Mouse (Mus musculus): Measurements from ENCODE around the gene Rabgef1. TPM values are rescaled to one million over a fixed set of nuclear protein-coding genes. Genes with fewer than 3 reads are reported as not detected.
"Not testable (repeated sequence)": the region's sequence is repeated elsewhere in the genome, so short reads cannot be mapped to it uniquely, and the experiment has no call there.

Gene Rabgef1
- polyA plus RNA-seq, 1 experiment from 2014 or later: 28.6 TPM

DNA sequence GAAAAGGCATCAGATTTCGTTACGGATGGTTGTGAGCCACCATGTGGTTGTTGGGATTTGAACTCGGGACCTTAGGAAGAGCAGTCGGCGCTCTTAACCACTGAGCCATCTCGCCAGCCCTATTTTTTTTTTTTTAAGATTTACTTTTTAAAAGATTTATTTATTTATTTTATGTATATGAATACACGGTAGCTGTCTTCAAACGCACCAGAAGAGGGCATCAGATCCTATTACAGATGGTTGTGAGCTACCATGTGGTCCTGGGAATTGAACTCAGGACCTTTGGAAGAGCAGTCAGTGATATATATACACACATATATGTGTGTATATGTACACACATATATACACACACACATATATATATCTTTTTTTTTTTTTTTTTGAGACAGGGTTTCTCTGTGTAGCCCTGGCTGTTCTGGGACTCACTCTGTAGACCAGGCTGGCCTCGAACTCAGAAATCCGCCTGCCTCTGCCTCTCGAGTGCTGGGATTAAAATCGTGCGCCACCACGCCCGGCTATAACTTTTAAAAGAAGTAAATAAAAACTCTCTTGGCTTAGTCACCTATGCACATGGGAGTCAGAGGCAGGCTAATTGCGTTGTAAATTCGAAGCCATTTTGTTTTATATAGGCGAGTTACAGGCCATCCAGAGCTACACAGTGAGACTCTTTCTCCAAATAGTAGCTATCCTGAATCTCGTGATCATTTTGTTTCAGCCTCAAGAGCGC is 84.4 kb downstream of the Rabgef1 start:
- not testable (repeated sequence) for H3K4me1 ChIP-seq (replicated peaks; ENCODE audit: control insufficient read depth, insufficient read depth, low read length); DNase-seq (ENCODE audit: low spot score); H3K27ac ChIP-seq (ENCODE audit: low read depth, low read length); H3K9me3 ChIP-seq (ENCODE audit: control insufficient read depth, low read length); H3K36me3 ChIP-seq (ENCODE audit: control insufficient read depth, insufficient read depth, low read length); H3K27me3 ChIP-seq (ENCODE audit: control insufficient read depth, insufficient read depth, low read length)
- ATAC-seq (ENCODE audit: low FRiP score): peak; percentile 16; the same call in 1 of the 2 replicates
- Histone ChIP-seq H3K9ac (ENCODE audit: low read depth, low read length) (peak overlapping the region; percentile 36; the same call in 1 of the 2 replicates), H3K4me2 (replicated peaks; ENCODE audit: low read depth, low read length) (peak overlapping the region; percentile 77), H3K4me3 (ENCODE audit: low read depth, low read length) (peak overlapping the region; percentile 69)
- 31% methylated on average over 20 of the region's 20 CpGs for WGBS

DNA sequence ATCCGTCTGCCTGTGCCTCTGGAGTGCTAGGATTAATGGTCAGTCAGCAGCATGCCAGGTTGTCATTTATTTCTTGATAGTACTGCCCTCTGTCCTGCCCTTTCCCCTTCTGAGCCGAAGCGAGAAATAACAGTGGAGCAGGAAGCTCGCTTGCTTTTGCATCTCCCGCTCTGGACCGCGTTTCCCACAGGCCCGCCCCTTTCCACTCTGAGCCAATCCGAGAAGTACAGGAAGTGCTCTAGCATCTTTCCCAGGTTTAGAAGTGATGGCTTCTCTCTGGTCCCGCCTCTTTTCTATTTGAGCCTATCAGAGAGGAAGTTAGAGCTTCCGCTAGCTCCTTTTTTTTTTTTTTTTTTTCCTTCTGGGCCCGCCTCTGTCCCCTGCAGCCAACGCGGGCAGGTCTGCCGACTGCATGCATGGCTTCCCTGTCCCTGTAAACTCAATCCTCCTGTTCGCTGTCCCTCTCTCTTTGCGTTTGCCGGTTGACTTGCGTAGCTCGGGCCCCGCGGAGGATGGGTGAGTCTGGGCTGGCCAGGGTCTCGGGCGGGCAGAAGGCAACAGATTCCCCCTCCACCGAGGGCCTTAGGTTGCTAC is 85.2 kb downstream of the Rabgef1 start:
- Histone ChIP-seq H3K9ac (ENCODE audit: low read depth, low read length) (peak overlapping the region; percentile 79), H3K4me3 (ENCODE audit: low read depth, low read length) (peak overlapping the region; percentile 69), H3K27me3 (ENCODE audit: control insufficient read depth, insufficient read depth, low read length) (no peaks in the 10 kb centered on the region), H3K9me3 (ENCODE audit: control insufficient read depth, low read length) (no peaks in the 10 kb centered on the region), H3K4me2 (replicated peaks; ENCODE audit: low read depth, low read length) (peak overlapping the region; percentile 77), H3K27ac (ENCODE audit: low read depth, low read length) (0 out of 2 replicates have a peak overlapping the region, but pooled peaks have one; percentile 42), H3K4me1 (replicated peaks; ENCODE audit: control insufficient read depth, insufficient read depth, low read length) (no peaks in the 10 kb centered on the region), H3K36me3 (ENCODE audit: control insufficient read depth, insufficient read depth, low read length) (no peaks in the 10 kb centered on the region)
- ATAC-seq (ENCODE audit: low FRiP score) (peak; percentile 93), DNase-seq (ENCODE audit: low spot score) (peak; percentile 90)
- WGBS: under 1% methylated on average over 25 of the region's 25 CpGs

DNA sequence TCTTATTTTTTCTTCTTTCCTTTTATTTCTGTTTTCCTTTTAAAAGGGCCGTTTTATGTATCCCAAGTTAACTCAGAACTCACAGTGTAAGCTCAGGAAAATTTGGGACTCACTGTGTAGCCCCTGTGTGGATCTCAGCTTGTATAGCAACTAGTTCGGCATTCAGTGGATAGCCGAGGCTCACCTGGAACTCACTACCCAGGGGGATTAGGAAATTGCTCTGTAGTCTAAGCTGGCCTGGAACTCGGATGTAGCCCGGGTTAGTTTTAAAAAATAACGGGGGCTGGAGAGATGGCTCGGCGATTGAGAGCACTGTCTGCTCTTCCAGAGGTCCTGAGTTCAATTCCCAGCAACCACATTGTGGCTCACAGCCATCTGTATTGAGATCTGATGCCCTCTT is 85.7 kb downstream of the Rabgef1 start:
- Histone ChIP-seq H3K27me3 (ENCODE audit: control insufficient read depth, insufficient read depth, low read length) (no peaks in the 10 kb centered on the region), H3K9me3 (ENCODE audit: control insufficient read depth, low read length) (no peaks in the 10 kb centered on the region), H3K4me3 (ENCODE audit: low read depth, low read length) (peak overlapping the region; percentile 69), H3K36me3 (ENCODE audit: control insufficient read depth, insufficient read depth, low read length) (no peaks in the 10 kb centered on the region), H3K4me1 (replicated peaks; ENCODE audit: control insufficient read depth, insufficient read depth, low read length) (no peaks in the 10 kb centered on the region), H3K4me2 (replicated peaks; ENCODE audit: low read depth, low read length) (peak overlapping the region; percentile 77), H3K9ac (ENCODE audit: low read depth, low read length) (peak overlapping the region; percentile 79), H3K27ac (ENCODE audit: low read depth, low read length) (0 out of 2 replicates have a peak overlapping the region, but pooled peaks have one; percentile 42)
- WGBS: 13% methylated on average over 8 of the region's 8 CpGs
- ATAC-seq (ENCODE audit: low FRiP score) (0 out of 2 replicates have a peak, but pooled peaks have one; percentile 4), DNase-seq (ENCODE audit: low spot score) (no peak)

DNA sequence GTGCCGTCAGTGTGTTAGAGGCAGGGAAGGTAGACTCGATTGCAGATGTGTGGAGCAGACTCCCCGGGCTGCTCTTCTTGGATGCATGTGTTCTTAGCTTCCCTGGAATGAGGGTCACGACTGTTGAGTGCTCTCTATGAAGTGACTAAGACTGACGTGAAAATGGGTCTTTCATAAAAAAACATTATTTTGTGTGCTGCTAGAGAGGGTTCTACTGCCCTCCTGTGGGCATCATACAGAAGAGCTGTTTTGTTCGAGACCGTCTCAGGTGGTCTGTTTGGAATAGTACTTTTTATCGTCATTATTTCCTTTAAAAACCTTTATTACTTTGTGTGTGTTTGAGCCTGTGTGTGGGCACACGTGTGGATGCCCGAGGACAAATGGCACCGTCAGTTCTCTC is 91.9 kb downstream of the Rabgef1 start:
- Histone ChIP-seq H3K9ac (ENCODE audit: low read depth, low read length) (no peak overlapping the region), H3K4me3 (ENCODE audit: low read depth, low read length) (no peak overlapping the region), H3K27ac (ENCODE audit: low read depth, low read length) (no peak overlapping the region), H3K36me3 (ENCODE audit: control insufficient read depth, insufficient read depth, low read length) (peaks cover 8% of the 10 kb centered on the region; the same call in 1 of the 2 replicates), H3K27me3 (ENCODE audit: control insufficient read depth, insufficient read depth, low read length) (no peaks in the 10 kb centered on the region), H3K4me1 (replicated peaks; ENCODE audit: control insufficient read depth, insufficient read depth, low read length) (no peaks in the 10 kb centered on the region), H3K9me3 (ENCODE audit: control insufficient read depth, low read length) (no peaks in the 10 kb centered on the region), H3K4me2 (replicated peaks; ENCODE audit: low read depth, low read length) (no peak overlapping the region)
- no peak for DNase-seq (ENCODE audit: low spot score)
- ATAC-seq (ENCODE audit: low FRiP score): no peak
- 79% methylated on average over 11 of the region's 11 CpGs for WGBS

Other genes starting within 250 kb of the Rabgef1 start
- 28.5 and 34.1 TPM in 2 replicates for gene Vkorc1l1, start 229.8 kb upstream of the Rabgef1 start, polyA plus RNA-seq (2014; fragmentation: Nextera tagmentation; extraction: Ambion mirVana)
- gene Gusb, start 168.7 kb upstream of the Rabgef1 start, polyA plus RNA-seq (2014; fragmentation: Nextera tagmentation; extraction: Ambion mirVana): 33.2 and 35.0 TPM in 2 replicates
- gene Asl, start 142.6 kb upstream of the Rabgef1 start, polyA plus RNA-seq (2014; fragmentation: Nextera tagmentation; extraction: Ambion mirVana): 26.0 and 34.1 TPM in 2 replicates
- gene Crcp, start 142.5 kb upstream of the Rabgef1 start, polyA plus RNA-seq (2014; fragmentation: Nextera tagmentation; extraction: Ambion mirVana): 42.2 and 44.8 TPM in 2 replicates
- 61.5 and 63.7 TPM in 2 replicates for gene Tpst1, start 98.5 kb upstream of the Rabgef1 start, polyA plus RNA-seq (2014; fragmentation: Nextera tagmentation; extraction: Ambion mirVana)
- 5.7 and 6.6 TPM in 2 replicates for gene Kctd7, start 26.9 kb upstream of the Rabgef1 start, polyA plus RNA-seq (2014; fragmentation: Nextera tagmentation; extraction: Ambion mirVana)
- 28.7 and 29.9 TPM in 2 replicates for gene Tmem248, start 45.3 kb downstream of the Rabgef1 start, polyA plus RNA-seq (2014; fragmentation: Nextera tagmentation; extraction: Ambion mirVana)
- 75.3 and 76.0 TPM in 2 replicates for gene Sbds, start 83.7 kb downstream of the Rabgef1 start, polyA plus RNA-seq (2014; fragmentation: Nextera tagmentation; extraction: Ambion mirVana)
- gene Tyw1, start 83.8 kb downstream of the Rabgef1 start, polyA plus RNA-seq (2014; fragmentation: Nextera tagmentation; extraction: Ambion mirVana): 29.1 and 29.9 TPM in 2 replicates
- gene Caln1, start 197.7 kb downstream of the Rabgef1 start, polyA plus RNA-seq (2014; fragmentation: Nextera tagmentation; extraction: Ambion mirVana): 1.2 and 1.7 TPM in 2 replicates
- not detected in 2 replicates for gene A330070K13Rik, start 212.8 kb downstream of the Rabgef1 start, polyA plus RNA-seq (2014; fragmentation: Nextera tagmentation; extraction: Ambion mirVana)

Data from hindbrain, embryonic 11.5 days (tissue).